Mouse (Mus musculus): ENCODE results near the gene Cldn5.

DNA sequence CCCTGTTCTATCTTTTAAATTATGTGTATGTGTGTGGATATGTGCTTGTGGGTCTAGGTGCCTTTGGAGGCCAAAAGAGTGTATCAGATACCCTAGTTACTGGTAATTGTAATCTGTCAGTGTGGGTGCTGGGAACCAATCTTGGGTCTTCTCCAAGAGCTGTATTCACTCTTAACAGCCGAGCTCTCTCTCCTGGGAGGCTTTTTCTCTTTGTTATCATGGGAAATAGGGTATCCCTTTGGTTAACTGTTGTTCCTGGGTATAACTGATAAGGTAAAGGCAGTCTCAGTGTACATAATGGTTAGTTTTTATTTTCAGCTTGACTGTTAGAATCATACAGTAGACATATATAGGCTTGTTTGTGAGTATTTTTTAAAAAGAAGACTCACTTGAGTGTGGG, 45.7 kb downstream of the Cldn5 start:
- no peak for TF ChIP-seq POLR2A (IDR thresholded peaks at IDR 0.05; ENCODE audit: borderline replicate concordance, control insufficient read depth, low read depth, low read length)
- no peak for TF ChIP-seq CTCF (IDR thresholded peaks at IDR 0.05; ENCODE audit: control insufficient read depth, insufficient read depth, low read length)

Data from bone marrow, adult 2 months (tissue).